Mouse (Mus musculus): ENCODE measurements around the gene Bche. TPM values are rescaled to one million over a fixed set of nuclear protein-coding genes. Genes with fewer than 3 reads are reported as not detected.
A peak's percentile ranks its signal among the peaks of the same experiment; 100 is the strongest.

Gene Bche
- 0.71 and 0.94 TPM in 2 replicates for polyA plus RNA-seq (2012; rRNA removed)

DNA sequence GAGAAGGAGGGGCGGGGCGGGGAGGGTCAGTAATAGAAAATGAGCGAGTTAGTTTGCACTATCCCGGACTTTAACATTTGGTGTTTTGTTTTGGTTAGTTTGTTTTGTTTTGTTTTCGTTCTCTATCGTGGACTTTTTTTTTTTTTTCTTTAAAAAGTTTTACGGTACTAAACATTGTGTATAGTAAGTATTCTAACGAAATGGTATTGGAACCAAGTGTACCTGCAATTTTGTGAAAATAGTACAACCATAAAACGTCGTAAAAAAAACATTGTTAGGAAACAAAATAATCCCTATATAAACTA, at the start of gene Bche:
Gene Bche, minus strand, starts transcription at position 6 of the 305 bp plus-strand sequence.
- H3K27me3 ChIP-seq (replicated peaks; ENCODE audit: control insufficient read depth, insufficient read depth, low read length), result no peaks in the 10 kb centered on the region
- no peaks in the 10 kb centered on the region for H3K36me3 ChIP-seq (ENCODE audit: control insufficient read depth, insufficient read depth, low read length)
- H3K27ac ChIP-seq (ENCODE audit: insufficient read depth, low read depth, low read length), result no peak within 1 kb of the TSS
- no peaks in the 10 kb centered on the region for H3K4me1 ChIP-seq (ENCODE audit: control insufficient read depth, insufficient read depth, low read length)
- WGBS, result 5% methylated on average over 10 of the region's 10 CpGs
- DNase-seq, result no peak
- H3K4me3 ChIP-seq (ENCODE audit: insufficient read depth, low read depth, low read length), result peak within 1 kb of the TSS; percentile 8; the same call in 1 of the 2 replicates
- TF ChIP-seq POLR2A (IDR thresholded peaks at IDR 0.05; ENCODE audit: low read depth, low read length), result no peak
- TF ChIP-seq CTCF (conservative IDR thresholded peaks at IDR 0.05; ENCODE audit: insufficient read depth, insufficient read length, low read depth, low read length), result no peak

DNA sequence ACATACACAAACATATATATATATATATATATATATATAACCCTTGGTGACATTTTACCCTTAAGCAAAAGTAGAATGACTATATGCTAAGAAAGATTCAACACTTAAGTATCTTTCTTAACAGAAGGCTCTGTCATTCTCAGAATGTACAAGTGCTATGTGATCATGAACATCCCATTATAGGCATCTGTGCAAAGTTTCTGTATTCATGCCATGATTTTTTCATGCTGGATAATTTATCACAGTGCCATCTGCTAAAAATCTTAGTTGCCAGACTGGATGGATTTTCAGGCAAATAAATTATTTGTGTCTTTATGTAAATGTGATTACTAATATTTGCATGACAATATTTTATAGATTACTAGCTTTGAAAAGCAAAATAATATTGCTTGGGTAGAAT, 33.8 kb upstream of the Bche start:
- no peak for TF ChIP-seq POLR2A (IDR thresholded peaks at IDR 0.05; ENCODE audit: low read depth, low read length)
- no peak for TF ChIP-seq CTCF (conservative IDR thresholded peaks at IDR 0.05; ENCODE audit: insufficient read depth, insufficient read length, low read depth, low read length)

DNA sequence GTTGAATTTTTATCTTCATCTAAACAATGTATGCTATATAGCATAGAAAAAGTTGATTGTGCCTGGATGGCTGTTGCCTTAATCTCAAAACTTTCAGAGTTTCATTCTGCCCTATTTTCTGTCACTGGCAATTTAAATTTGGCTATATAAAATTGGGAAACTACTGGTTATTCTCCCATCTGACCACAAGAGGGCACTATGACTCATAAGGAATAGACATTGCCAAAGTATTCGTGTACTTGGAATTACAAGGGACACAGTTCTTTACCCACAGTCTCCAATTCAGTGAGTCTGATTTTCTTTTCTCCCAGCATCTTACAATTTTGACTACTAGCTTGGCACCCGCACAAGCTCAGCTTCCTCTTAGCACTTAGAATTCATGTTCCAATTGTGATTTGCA, 23.5 kb upstream of the Bche start:
- no peaks in the 10 kb centered on the region for H3K4me1 ChIP-seq (ENCODE audit: control insufficient read depth, insufficient read depth, low read length)
- no peak overlapping the region for H3K27ac ChIP-seq (ENCODE audit: insufficient read depth, low read depth, low read length)
- WGBS, result 37% methylated on average over 2 of the region's 2 CpGs
- no peak overlapping the region for H3K4me3 ChIP-seq (ENCODE audit: insufficient read depth, low read depth, low read length)
- DNase-seq, result no peak
- TF ChIP-seq CTCF (conservative IDR thresholded peaks at IDR 0.05; ENCODE audit: insufficient read depth, insufficient read length, low read depth, low read length), result 0 out of 2 replicates have a peak, but pooled peaks have one; percentile 7
- no peak for TF ChIP-seq POLR2A (IDR thresholded peaks at IDR 0.05; ENCODE audit: low read depth, low read length)
- H3K27me3 ChIP-seq (replicated peaks; ENCODE audit: control insufficient read depth, insufficient read depth, low read length), result no peaks in the 10 kb centered on the region
- H3K36me3 ChIP-seq (ENCODE audit: control insufficient read depth, insufficient read depth, low read length), result no peaks in the 10 kb centered on the region

More for the DNA sequence above, 33.8 kb upstream of the Bche start:
- no peak overlapping the region for H3K4me3 ChIP-seq (ENCODE audit: insufficient read depth, low read depth, low read length)
- H3K4me1 ChIP-seq (ENCODE audit: control insufficient read depth, insufficient read depth, low read length), result no peaks in the 10 kb centered on the region
- DNase-seq, result no peak
- no peak overlapping the region for H3K27ac ChIP-seq (ENCODE audit: insufficient read depth, low read depth, low read length)
- no peaks in the 10 kb centered on the region for H3K36me3 ChIP-seq (ENCODE audit: control insufficient read depth, insufficient read depth, low read length)
- no peaks in the 10 kb centered on the region for H3K27me3 ChIP-seq (replicated peaks; ENCODE audit: control insufficient read depth, insufficient read depth, low read length)

DNA sequence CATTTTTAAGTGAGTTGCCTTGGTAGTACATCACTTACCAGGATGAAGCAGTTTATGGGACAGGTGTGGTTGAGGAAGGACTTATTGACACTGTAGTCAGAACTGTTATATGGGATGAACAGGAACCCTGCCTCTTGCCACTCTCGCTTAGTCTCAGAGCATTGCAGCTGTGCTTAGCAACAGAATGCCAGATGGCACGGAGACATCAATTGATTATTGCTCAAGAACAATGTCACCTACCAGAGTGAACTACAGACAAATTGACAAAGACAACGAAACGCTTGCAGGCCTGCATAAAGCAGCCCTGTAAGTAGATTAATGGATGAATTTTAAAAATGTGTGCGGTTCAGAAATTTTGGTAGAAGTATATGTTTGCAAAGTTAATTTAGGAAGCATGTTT, 21.3 kb upstream of the Bche start:
- no peak for DNase-seq
- H3K4me3 ChIP-seq (ENCODE audit: insufficient read depth, low read depth, low read length), result no peak overlapping the region
- TF ChIP-seq POLR2A (IDR thresholded peaks at IDR 0.05; ENCODE audit: low read depth, low read length) (no peak), CTCF (conservative IDR thresholded peaks at IDR 0.05; ENCODE audit: insufficient read depth, insufficient read length, low read depth, low read length) (no peak)
- H3K4me1 ChIP-seq (ENCODE audit: control insufficient read depth, insufficient read depth, low read length), result no peaks in the 10 kb centered on the region
- no peaks in the 10 kb centered on the region for H3K36me3 ChIP-seq (ENCODE audit: control insufficient read depth, insufficient read depth, low read length)
- no peak overlapping the region for H3K27ac ChIP-seq (ENCODE audit: insufficient read depth, low read depth, low read length)
- H3K27me3 ChIP-seq (replicated peaks; ENCODE audit: control insufficient read depth, insufficient read depth, low read length), result no peaks in the 10 kb centered on the region
- 75% methylated on average over 5 of the region's 5 CpGs for WGBS

DNA sequence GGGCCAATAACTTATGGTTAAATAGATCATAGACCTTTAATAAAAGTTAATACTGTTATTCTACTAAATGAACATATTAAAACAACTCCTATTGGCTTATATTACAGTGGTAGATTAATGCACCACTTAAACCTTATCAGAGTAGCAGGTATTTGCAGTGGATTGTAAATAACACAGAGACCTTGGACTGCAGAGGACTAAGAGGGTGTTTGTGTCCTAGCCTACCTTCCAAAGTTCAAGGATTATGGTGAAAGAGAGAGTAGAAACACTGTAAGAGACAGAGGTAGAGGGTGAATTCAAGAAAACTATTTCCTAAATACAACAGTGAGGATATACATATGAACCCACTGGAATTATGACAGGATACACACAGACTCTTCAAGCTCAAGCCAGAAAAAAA, 17.5 kb upstream of the Bche start:
- Histone ChIP-seq H3K36me3 (ENCODE audit: control insufficient read depth, insufficient read depth, low read length) (no peaks in the 10 kb centered on the region), H3K4me3 (ENCODE audit: insufficient read depth, low read depth, low read length) (no peak overlapping the region), H3K27ac (ENCODE audit: insufficient read depth, low read depth, low read length) (no peak overlapping the region), H3K4me1 (ENCODE audit: control insufficient read depth, insufficient read depth, low read length) (no peaks in the 10 kb centered on the region), H3K27me3 (replicated peaks; ENCODE audit: control insufficient read depth, insufficient read depth, low read length) (no peaks in the 10 kb centered on the region)
- TF ChIP-seq CTCF (conservative IDR thresholded peaks at IDR 0.05; ENCODE audit: insufficient read depth, insufficient read length, low read depth, low read length) (no peak), POLR2A (IDR thresholded peaks at IDR 0.05; ENCODE audit: low read depth, low read length) (no peak)
- no peak for DNase-seq

DNA sequence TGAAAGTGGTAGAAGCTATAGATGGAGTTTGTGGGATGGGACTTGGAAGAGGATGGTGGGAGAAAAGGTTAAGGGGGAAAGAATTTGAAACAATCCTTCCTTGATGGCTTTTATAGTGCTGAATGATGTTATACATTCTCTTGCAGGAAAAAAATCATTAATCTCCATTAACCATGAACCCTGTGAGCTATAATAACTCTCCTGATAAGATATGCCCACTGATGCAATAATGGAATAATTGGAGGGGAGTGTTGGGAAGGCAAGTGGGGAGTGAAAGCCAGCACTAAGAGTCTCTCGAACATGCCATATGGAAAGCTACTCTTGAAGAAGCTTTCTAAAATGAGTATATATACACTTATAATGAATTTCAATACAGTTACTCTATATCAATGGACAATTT, 16.7 kb upstream of the Bche start:
- Histone ChIP-seq H3K27me3 (replicated peaks; ENCODE audit: control insufficient read depth, insufficient read depth, low read length) (no peaks in the 10 kb centered on the region), H3K27ac (ENCODE audit: insufficient read depth, low read depth, low read length) (no peak overlapping the region), H3K4me1 (ENCODE audit: control insufficient read depth, insufficient read depth, low read length) (no peaks in the 10 kb centered on the region), H3K36me3 (ENCODE audit: control insufficient read depth, insufficient read depth, low read length) (no peaks in the 10 kb centered on the region), H3K4me3 (ENCODE audit: insufficient read depth, low read depth, low read length) (no peak overlapping the region)
- WGBS, result 89% methylated on average over 1 of the region's 1 CpGs
- DNase-seq, result no peak
- TF ChIP-seq CTCF (conservative IDR thresholded peaks at IDR 0.05; ENCODE audit: insufficient read depth, insufficient read length, low read depth, low read length) (no peak), POLR2A (IDR thresholded peaks at IDR 0.05; ENCODE audit: low read depth, low read length) (no peak)

DNA sequence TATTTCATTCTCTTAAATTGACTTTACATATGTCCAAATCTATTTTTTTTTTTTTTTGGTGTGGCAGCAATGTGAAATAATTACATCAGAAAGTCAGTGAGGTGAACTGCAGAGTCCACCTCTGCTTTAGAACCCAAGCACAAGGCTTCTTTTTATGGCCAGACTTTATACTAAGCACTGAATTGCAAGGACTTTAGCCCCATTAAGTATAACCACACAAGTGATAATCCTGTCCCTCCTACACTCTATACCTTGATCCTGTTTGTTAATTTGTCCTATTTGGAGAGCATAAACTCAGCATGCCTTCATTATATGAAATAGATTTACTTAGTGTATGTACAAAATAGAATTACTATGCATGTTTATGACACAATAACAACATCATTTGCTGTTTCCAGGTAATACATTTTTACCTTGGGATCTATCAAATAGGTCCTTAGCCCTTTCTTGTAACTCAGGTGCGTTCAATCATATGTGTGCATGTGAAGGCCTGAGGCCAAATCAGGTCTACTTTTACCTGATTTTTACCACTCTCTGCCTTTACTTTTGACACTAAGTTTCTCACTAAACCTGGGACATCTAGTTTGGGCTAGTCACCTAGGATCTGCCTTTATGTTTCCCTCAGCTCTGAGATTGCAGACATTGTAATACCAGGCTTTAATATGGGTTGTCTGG, 9.5 kb upstream of the Bche start:
- H3K27ac ChIP-seq (ENCODE audit: insufficient read depth, low read depth, low read length), result no peak overlapping the region
- no peaks in the 10 kb centered on the region for H3K4me1 ChIP-seq (ENCODE audit: control insufficient read depth, insufficient read depth, low read length)
- H3K36me3 ChIP-seq (ENCODE audit: control insufficient read depth, insufficient read depth, low read length), result no peaks in the 10 kb centered on the region
- H3K27me3 ChIP-seq (replicated peaks; ENCODE audit: control insufficient read depth, insufficient read depth, low read length), result no peaks in the 10 kb centered on the region
- no peak for TF ChIP-seq POLR2A (IDR thresholded peaks at IDR 0.05; ENCODE audit: low read depth, low read length)
- no peak for TF ChIP-seq CTCF (conservative IDR thresholded peaks at IDR 0.05; ENCODE audit: insufficient read depth, insufficient read length, low read depth, low read length)
- H3K4me3 ChIP-seq (ENCODE audit: insufficient read depth, low read depth, low read length), result no peak overlapping the region
- DNase-seq, result no peak
- 92% methylated on average over 1 of the region's 1 CpGs for WGBS

Measured in kidney, adult 2 months (tissue).